In the genomic region with DNA sequence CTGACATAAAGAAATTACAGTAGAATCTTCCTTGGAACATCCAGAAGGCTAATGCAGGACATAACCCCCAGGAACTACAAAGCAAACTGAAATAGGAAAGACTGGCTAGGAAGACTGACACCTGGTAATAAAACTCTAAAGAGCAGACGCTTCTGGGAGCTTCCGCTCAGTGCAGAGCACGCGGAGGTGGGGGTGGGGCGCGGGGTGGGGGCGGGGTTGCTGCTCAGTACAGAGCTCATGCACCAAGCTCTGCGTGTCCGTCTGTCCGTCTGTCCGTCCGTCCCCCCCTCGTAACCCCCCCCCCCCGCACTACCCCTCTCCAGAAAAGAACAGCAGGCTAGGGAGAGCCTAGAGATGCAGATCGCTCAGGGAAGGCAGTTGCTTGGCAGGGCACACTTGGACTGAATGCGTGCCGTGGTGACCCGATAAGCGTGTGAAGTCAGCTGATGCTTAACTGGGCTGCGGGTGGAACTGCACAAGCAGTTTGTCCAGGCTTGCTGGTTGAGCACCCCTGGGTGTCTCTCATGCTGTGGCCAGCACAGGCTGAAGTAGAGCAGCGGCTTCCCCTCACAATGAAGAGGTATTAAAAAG, we compare ENCODE assay signal across 9 mouse cellular contexts.
DNase-seq lines count a peak whose midpoint lies in the region; ATAC-seq and TF ChIP-seq lines count a peak whose summit lies in the region.
"Had no signal": no experiment of that assay in that cellular context is flagged by ENCODE, and none has a peak within 500 bp of the region (broad histone marks: within the 10 kb centered on the region; RNA-seq: fewer than 3 reads in every experiment).

No protein-coding gene starts in this region.

- ATAC-seq in forebrain, embryonic 16.5 days = 0 out of 2 replicates have a peak, but pooled peaks have one; percentile 8
- ATAC-seq in forebrain, postnatal 0 days = no peak
- ATAC-seq in lung, embryonic 14.5 days (ENCODE audit: insufficient read depth) = peak; percentile 26; the same call in 1 of the 2 replicates
- ATAC-seq in hematopoietic stem cell, adult 5-6 weeks (replicated peaks in 1 of 2; ENCODE audit: insufficient read depth in 1 of 2, low FRiP score in 2 of 2, low TSS enrichment in 1 of 2, low read depth in 1 of 2, poor library complexity in 2 of 2, severe bottlenecking in 2 of 2) = peak; percentile 38 to 44; a peak in 2 of 4 replicates

- no peak for DNase-seq in forebrain, postnatal 0 days
- DNase-seq in lung, embryonic 14.5 days = no peak
- DNase-seq in lung, adult 18-20 months = no peak
- peak; percentile 13 for DNase-seq in naive thymus-derived CD4-positive, alpha-beta T cell, adult 2 months (ENCODE audit: low read depth)
- no peak for DNase-seq in gastrocnemius, postnatal 10 days
- DNase-seq in ovary, adult 18-20 months (ENCODE audit: low spot score) = no peak

- H3K36me3 ChIP-seq in forebrain, embryonic 16.5 days (ENCODE audit: control insufficient read depth, insufficient read depth) = no peaks in the 10 kb centered on the region
- no peaks in the 10 kb centered on the region for H3K36me3 ChIP-seq in forebrain, postnatal 0 days (ENCODE audit: insufficient read depth)
- no peaks in the 10 kb centered on the region for H3K36me3 ChIP-seq in lung, embryonic 14.5 days (ENCODE audit: insufficient read depth)

- H3K27ac ChIP-seq in forebrain, embryonic 16.5 days (ENCODE audit: low read length) = no peak overlapping the region
- no peak overlapping the region for H3K27ac ChIP-seq in forebrain, postnatal 0 days (ENCODE audit: low read depth, low read length)
- no peak overlapping the region for H3K27ac ChIP-seq in lung, embryonic 14.5 days (ENCODE audit: low read depth)
- H3K27ac ChIP-seq: liver, embryonic 14.5 days had no signal

- TF ChIP-seq CTCF in forebrain, postnatal 0 days (IDR thresholded peaks at IDR 0.05; ENCODE audit: low read depth) = no peak
- no peak for TF ChIP-seq CTCF in lung, embryonic 14.5 days (IDR thresholded peaks at IDR 0.05; ENCODE audit: low read depth)

- H3K4me3 ChIP-seq in forebrain, embryonic 16.5 days (replicated peaks; ENCODE audit: low read length) = no peak overlapping the region
- H3K4me3 ChIP-seq in forebrain, postnatal 0 days (ENCODE audit: low read depth, low read length) = no peak overlapping the region
- no peak overlapping the region for H3K4me3 ChIP-seq in lung, embryonic 14.5 days (ENCODE audit: low read depth, low read length)

- no peak overlapping the region for H3K4me2 ChIP-seq in forebrain, embryonic 16.5 days (ENCODE audit: low read length)
- H3K4me2 ChIP-seq in forebrain, postnatal 0 days (ENCODE audit: low read depth) = no peak overlapping the region
- H3K4me2 ChIP-seq in lung, embryonic 14.5 days = 0 out of 2 replicates have a peak overlapping the region, but pooled peaks have one; percentile 5

- 0 out of 2 replicates have a peak, but pooled peaks cover 2% of the 10 kb centered on the region for H3K4me1 ChIP-seq in forebrain, embryonic 16.5 days (replicated peaks; ENCODE audit: control insufficient read depth, insufficient read depth, low read length)
- no peaks in the 10 kb centered on the region for H3K4me1 ChIP-seq in forebrain, postnatal 0 days (ENCODE audit: insufficient read depth)
- no peaks in the 10 kb centered on the region for H3K4me1 ChIP-seq in lung, embryonic 14.5 days (ENCODE audit: insufficient read depth)

- no peaks in the 10 kb centered on the region for H3K9me3 ChIP-seq in forebrain, embryonic 16.5 days (ENCODE audit: control insufficient read depth, low read length)
- no peaks in the 10 kb centered on the region for H3K9me3 ChIP-seq in forebrain, postnatal 0 days (ENCODE audit: low read length)
- H3K9me3 ChIP-seq in lung, embryonic 14.5 days (ENCODE audit: low read depth, low read length) = no peaks in the 10 kb centered on the region

- H3K9ac ChIP-seq in forebrain, embryonic 16.5 days (replicated peaks; ENCODE audit: low read depth, low read length) = no peak overlapping the region
- H3K9ac ChIP-seq in forebrain, postnatal 0 days = no peak overlapping the region
- no peak overlapping the region for H3K9ac ChIP-seq in lung, embryonic 14.5 days
- H3K9ac ChIP-seq: liver, embryonic 14.5 days had no signal

- WGBS in forebrain, embryonic 16.5 days = 87% methylated on average over 21 of the region's 21 CpGs
- 81% methylated on average over 21 of the region's 21 CpGs for WGBS in forebrain, postnatal 0 days
- 69% methylated on average over 21 of the region's 21 CpGs for WGBS in lung, embryonic 14.5 days

- H3K27me3 ChIP-seq in forebrain, embryonic 16.5 days (replicated peaks; ENCODE audit: control insufficient read depth, insufficient read depth, low read length) = peaks cover 7% of the 10 kb centered on the region; the same call in 1 of the 2 replicates
- H3K27me3 ChIP-seq in forebrain, postnatal 0 days (ENCODE audit: insufficient read depth, low read length) = peaks cover 5% of the 10 kb centered on the region; the same call in 1 of the 2 replicates
- no peaks in the 10 kb centered on the region for H3K27me3 ChIP-seq in lung, embryonic 14.5 days (ENCODE audit: insufficient read depth, low read length)
